Mouse (Mus musculus): ENCODE data around the gene Spata13.

GRCm38 (mm10) chr14:60589001-60589400 is 44.8 kb upstream of the Spata13 start:
- TF ChIP-seq EP300 (IDR thresholded peaks at IDR 0.05; ENCODE audit: low read depth) (no peak), CTCF (IDR thresholded peaks at IDR 0.05; ENCODE audit: low read depth) (no peak)
